Mouse (Mus musculus): ENCODE measurements around the gene Prrg2. TPM values are rescaled to one million over a fixed set of nuclear protein-coding genes. Genes with fewer than 3 reads are reported as not detected.

The Prrg2 gene
- polyA plus RNA-seq, 1 experiment from 2014 or later = 25.1 TPM

GRCm38 (mm10) chr7:45013366-45014095 is 48.9 kb downstream of the Prrg2 start:
- no peak overlapping the region for H3K27ac ChIP-seq
- ATAC-seq (ENCODE audit: insufficient number of reproducible peaks, low FRiP score, low TSS enrichment, low read depth) = no peak
- no peaks in the 10 kb centered on the region for H3K27me3 ChIP-seq
- H3K4me1 ChIP-seq = peaks cover 23% of the 10 kb centered on the region
- H3K4me3 ChIP-seq = no peak overlapping the region
- no peaks in the 10 kb centered on the region for H3K9me3 ChIP-seq
- H3K4me2 ChIP-seq = no peak overlapping the region
- no peak overlapping the region for H3K9ac ChIP-seq
- 94% methylated on average over 16 of the region's 16 CpGs for whole genome bisulfite sequencing
- peaks cover 55% of the 10 kb centered on the region for H3K36me3 ChIP-seq

- peaks cover 62% of the 10 kb centered on the region for H3K36me3 ChIP-seq
- no peak overlapping the region for H3K9ac ChIP-seq
- peaks cover 17% of the 10 kb centered on the region for H3K4me1 ChIP-seq
- H3K27ac ChIP-seq = no peak overlapping the region
- no peak overlapping the region for H3K4me2 ChIP-seq
- H3K27me3 ChIP-seq = no peaks in the 10 kb centered on the region
- no peaks in the 10 kb centered on the region for H3K9me3 ChIP-seq
- 74% methylated on average over 4 of the region's 4 CpGs for WGBS
- H3K4me3 ChIP-seq = no peak overlapping the region
- no peak for ATAC-seq (ENCODE audit: insufficient number of reproducible peaks, low FRiP score, low TSS enrichment, low read depth)
These were observed 49.7 kb downstream of the Prrg2 start for GRCm38 (mm10) chr7:45012824-45013223.

DNA sequence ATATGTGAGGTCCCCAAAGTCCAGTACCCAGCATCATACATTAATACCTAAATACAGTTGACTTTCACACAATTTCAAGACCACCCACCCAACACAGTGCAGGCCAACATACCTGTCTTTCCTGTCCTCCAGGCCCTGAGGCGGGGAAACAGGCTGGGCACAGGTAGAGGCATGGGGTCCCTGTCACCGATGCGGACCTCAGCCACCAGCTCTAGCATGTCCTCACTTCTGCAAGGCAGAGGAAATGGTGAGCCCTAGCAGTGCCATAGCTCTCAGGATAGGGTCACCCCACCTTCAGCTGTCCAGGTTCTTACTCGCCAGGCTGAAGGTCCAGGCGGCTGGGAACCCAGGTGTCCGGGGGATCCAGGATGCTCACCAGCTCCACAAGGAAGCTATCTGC is 50.5 kb downstream of the Prrg2 start:
- H3K27me3 ChIP-seq = no peaks in the 10 kb centered on the region

GRCm38 (mm10) chr7:45008411-45008810 is 54.1 kb downstream of the Prrg2 start:
- H3K9me3 ChIP-seq = no peaks in the 10 kb centered on the region

More for the DNA sequence above, 50.5 kb downstream of the Prrg2 start:
- Histone ChIP-seq H3K9ac (no peak overlapping the region), H3K36me3 (peaks cover 70% of the 10 kb centered on the region), H3K9me3 (no peaks in the 10 kb centered on the region), H3K4me1 (peaks cover 17% of the 10 kb centered on the region), H3K4me2 (no peak overlapping the region), H3K4me3 (no peak overlapping the region), H3K27ac (no peak overlapping the region)
- 96% methylated on average over 6 of the region's 6 CpGs for WGBS
- ATAC-seq (ENCODE audit: insufficient number of reproducible peaks, low FRiP score, low TSS enrichment, low read depth) = no peak

GRCm38 (mm10) chr7:45007846-45008245 is 54.6 kb downstream of the Prrg2 start:
- no peak overlapping the region for H3K9ac ChIP-seq
- WGBS = 94% methylated on average over 30 of the region's 30 CpGs
- no peak overlapping the region for H3K27ac ChIP-seq
- H3K4me3 ChIP-seq = no peak overlapping the region
- H3K4me2 ChIP-seq = no peak overlapping the region
- 0 out of 2 replicates have a peak, but pooled peaks cover 4% of the 10 kb centered on the region for H3K4me1 ChIP-seq
- H3K27me3 ChIP-seq = no peaks in the 10 kb centered on the region
- H3K36me3 ChIP-seq = peaks cover 98% of the 10 kb centered on the region
- no peaks in the 10 kb centered on the region for H3K9me3 ChIP-seq
- ATAC-seq (ENCODE audit: insufficient number of reproducible peaks, low FRiP score, low TSS enrichment, low read depth) = no peak

More at GRCm38 (mm10) chr7:45008411-45008810, 54.1 kb downstream of the Prrg2 start:
- Histone ChIP-seq H3K36me3 (peaks cover 98% of the 10 kb centered on the region), H3K4me2 (no peak overlapping the region), H3K9ac (no peak overlapping the region), H3K4me3 (no peak overlapping the region), H3K27ac (no peak overlapping the region), H3K27me3 (no peaks in the 10 kb centered on the region), H3K4me1 (0 out of 2 replicates have a peak, but pooled peaks cover 9% of the 10 kb centered on the region)
- ATAC-seq (ENCODE audit: insufficient number of reproducible peaks, low FRiP score, low TSS enrichment, low read depth) = no peak
- 97% methylated on average over 19 of the region's 19 CpGs for WGBS

GRCm38 (mm10) chr7:45007141-45007540 is 55.3 kb downstream of the Prrg2 start:
- no peak overlapping the region for H3K9ac ChIP-seq
- peaks cover 98% of the 10 kb centered on the region for H3K36me3 ChIP-seq
- H3K9me3 ChIP-seq = no peaks in the 10 kb centered on the region
- H3K27ac ChIP-seq = no peak overlapping the region
- no peak overlapping the region for H3K4me3 ChIP-seq
- 96% methylated on average over 29 of the region's 29 CpGs for WGBS
- 0 out of 2 replicates have a peak, but pooled peaks cover 4% of the 10 kb centered on the region for H3K4me1 ChIP-seq
- H3K4me2 ChIP-seq = no peak overlapping the region
- no peak for ATAC-seq (ENCODE audit: insufficient number of reproducible peaks, low FRiP score, low TSS enrichment, low read depth)
- no peaks in the 10 kb centered on the region for H3K27me3 ChIP-seq

GRCm38 (mm10) chr7:45006503-45006902 is 56.0 kb downstream of the Prrg2 start:
- no peak for ATAC-seq (ENCODE audit: insufficient number of reproducible peaks, low FRiP score, low TSS enrichment, low read depth)
- Histone ChIP-seq H3K4me1 (0 out of 2 replicates have a peak, but pooled peaks cover 4% of the 10 kb centered on the region), H3K27ac (no peak overlapping the region), H3K27me3 (no peaks in the 10 kb centered on the region), H3K4me3 (no peak overlapping the region), H3K9ac (0 out of 2 replicates have a peak overlapping the region, but pooled peaks have one; percentile 10), H3K9me3 (no peaks in the 10 kb centered on the region), H3K4me2 (no peak overlapping the region), H3K36me3 (peaks cover 98% of the 10 kb centered on the region)
- WGBS = 93% methylated on average over 12 of the region's 12 CpGs

DNA sequence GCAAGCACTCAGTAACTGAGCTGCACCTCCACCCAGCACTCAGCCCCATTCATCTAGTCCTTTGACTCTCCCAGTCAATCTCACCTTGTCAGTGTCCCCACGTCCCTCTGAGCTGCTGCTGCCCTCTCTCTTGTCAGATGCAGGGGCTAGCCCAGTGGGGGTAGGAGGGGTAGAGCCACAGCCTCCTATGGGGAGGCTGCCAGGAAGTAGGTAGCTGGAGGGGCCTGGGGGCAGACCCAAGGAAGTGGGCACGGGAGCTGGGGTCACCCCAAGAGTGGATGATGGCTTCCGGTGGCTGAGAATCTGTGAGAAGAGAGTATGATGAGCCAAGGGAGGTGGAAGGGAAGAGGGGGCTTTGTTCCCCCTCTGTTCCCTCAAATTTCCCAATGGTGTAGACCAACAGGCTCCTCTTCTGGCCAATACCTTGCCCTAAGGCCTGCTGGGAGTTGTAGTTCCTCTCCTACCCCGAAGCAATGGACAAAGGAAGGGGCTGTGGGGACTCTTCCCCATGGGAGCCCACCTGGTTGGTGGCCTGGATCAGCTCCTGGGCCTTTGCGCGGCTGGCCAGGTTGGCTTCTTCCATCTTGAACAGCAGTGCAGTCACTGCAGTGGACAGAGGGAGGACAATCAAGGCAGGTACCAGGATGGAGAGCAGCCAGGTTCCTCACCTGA is 57.0 kb downstream of the Prrg2 start:
- Histone ChIP-seq H3K4me2 (no peak overlapping the region), H3K4me3 (no peak overlapping the region), H3K9me3 (no peaks in the 10 kb centered on the region), H3K27ac (no peak overlapping the region), H3K27me3 (no peaks in the 10 kb centered on the region), H3K36me3 (peaks cover 98% of the 10 kb centered on the region), H3K9ac (no peak overlapping the region), H3K4me1 (peaks cover 8% of the 10 kb centered on the region; the same call in 1 of the 2 replicates)
- no peak for ATAC-seq (ENCODE audit: insufficient number of reproducible peaks, low FRiP score, low TSS enrichment, low read depth)
- 86% methylated on average over 6 of the region's 6 CpGs for WGBS

DNA sequence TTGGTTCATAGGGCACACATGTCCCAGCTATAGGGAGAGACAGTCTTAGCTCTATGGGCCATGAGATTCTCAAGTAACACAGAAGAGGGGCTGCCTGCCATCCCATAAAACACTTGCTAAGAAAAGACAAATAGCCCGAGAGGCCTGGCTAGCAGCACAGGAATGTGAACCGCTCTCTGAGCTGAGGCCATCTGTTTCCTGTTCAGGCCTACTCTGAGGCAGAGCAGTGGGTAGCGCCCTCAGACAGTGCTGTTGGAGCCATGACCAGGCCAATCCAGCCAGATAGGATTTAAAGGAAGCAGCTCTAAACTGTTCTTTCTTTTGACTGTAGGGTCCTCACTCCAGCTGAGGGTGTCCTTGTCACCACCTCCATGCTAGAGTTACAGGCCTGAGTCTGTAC is 57.9 kb downstream of the Prrg2 start:
- no peak for ATAC-seq (ENCODE audit: insufficient number of reproducible peaks, low FRiP score, low TSS enrichment, low read depth)
- WGBS = 31% methylated on average over 3 of the region's 3 CpGs
- Histone ChIP-seq H3K9me3 (no peaks in the 10 kb centered on the region), H3K4me2 (no peak overlapping the region), H3K4me3 (no peak overlapping the region), H3K27ac (0 out of 2 replicates have a peak overlapping the region, but pooled peaks have one; percentile 29), H3K36me3 (peaks cover 98% of the 10 kb centered on the region), H3K9ac (no peak overlapping the region), H3K4me1 (peaks cover 16% of the 10 kb centered on the region), H3K27me3 (no peaks in the 10 kb centered on the region)

Small RNA genes lying within 50 kb of the gene (microRNA-seq; reads per million reads assigned to microRNA genes)
- 1.2 reads per million for gene Mir7054

Other genes with a start within 250 kb of the Prrg2 start
- 83.6 and 88.0 TPM in 2 replicates for gene Nup62, start 246.6 kb downstream of the Prrg2 start, polyA plus RNA-seq (2015; fragmentation: Nextera tagmentation; extraction: Ambion mirVana)
- 1.0 and 1.6 TPM in 2 replicates for gene Il4i1, start 246.3 kb downstream of the Prrg2 start, polyA plus RNA-seq (2015; fragmentation: Nextera tagmentation; extraction: Ambion mirVana)
- gene Atf5, start 246.0 kb downstream of the Prrg2 start, polyA plus RNA-seq (2015; fragmentation: Nextera tagmentation; extraction: Ambion mirVana) = 5.7 and 6.2 TPM in 2 replicates
- gene Akt1s1, start 213.7 kb downstream of the Prrg2 start, polyA plus RNA-seq (2015; fragmentation: Nextera tagmentation; extraction: Ambion mirVana) = 118 and 124 TPM in 2 replicates
- gene Tbc1d17, start 213.6 kb downstream of the Prrg2 start, polyA plus RNA-seq (2015; fragmentation: Nextera tagmentation; extraction: Ambion mirVana) = 82.6 and 89.6 TPM in 2 replicates
- gene Pnkp, start 205.5 kb downstream of the Prrg2 start, polyA plus RNA-seq (2015; fragmentation: Nextera tagmentation; extraction: Ambion mirVana) = 29.7 and 29.8 TPM in 2 replicates
- 286 and 373 TPM in 2 replicates for gene Ptov1, start 192.9 kb downstream of the Prrg2 start, polyA plus RNA-seq (2015; fragmentation: Nextera tagmentation; extraction: Ambion mirVana)
- 103 and 109 TPM in 2 replicates for gene Med25, start 170.0 kb downstream of the Prrg2 start, polyA plus RNA-seq (2015; fragmentation: Nextera tagmentation; extraction: Ambion mirVana)
- gene Fuz, start 166.6 kb downstream of the Prrg2 start, polyA plus RNA-seq (2015; fragmentation: Nextera tagmentation; extraction: Ambion mirVana) = 22.8 and 24.2 TPM in 2 replicates
- 68.8 and 71.9 TPM in 2 replicates for gene Ap2a1, start 133.2 kb downstream of the Prrg2 start, polyA plus RNA-seq (2015; fragmentation: Nextera tagmentation; extraction: Ambion mirVana)
- 0.17 TPM in 1 of 2 replicates, not detected in the other for gene Tsks, start 119.5 kb downstream of the Prrg2 start, polyA plus RNA-seq (2015; fragmentation: Nextera tagmentation; extraction: Ambion mirVana)
- gene Cpt1c, start 87.8 kb downstream of the Prrg2 start, polyA plus RNA-seq (2015; fragmentation: Nextera tagmentation; extraction: Ambion mirVana) = 27.9 and 28.3 TPM in 2 replicates
- 408 and 429 TPM in 2 replicates for gene Prmt1, start 76.1 kb downstream of the Prrg2 start, polyA plus RNA-seq (2015; fragmentation: Nextera tagmentation; extraction: Ambion mirVana)
- gene Irf3, start 65.0 kb downstream of the Prrg2 start, polyA plus RNA-seq (2015; fragmentation: Nextera tagmentation; extraction: Ambion mirVana) = 101 and 105 TPM in 2 replicates
- gene Bcl2l12, start 64.0 kb downstream of the Prrg2 start, polyA plus RNA-seq (2015; fragmentation: Nextera tagmentation; extraction: Ambion mirVana) = 58.8 and 59.4 TPM in 2 replicates
- 34.8 TPM in 2 replicates for gene Scaf1, start 46.3 kb downstream of the Prrg2 start, polyA plus RNA-seq (2015; fragmentation: Nextera tagmentation; extraction: Ambion mirVana)
- 44.9 and 49.1 TPM in 2 replicates for gene Rras, start 44.7 kb downstream of the Prrg2 start, polyA plus RNA-seq (2015; fragmentation: Nextera tagmentation; extraction: Ambion mirVana)
- 9.3 and 11.5 TPM in 2 replicates for gene Prr12, start 9.8 kb downstream of the Prrg2 start, polyA plus RNA-seq (2015; fragmentation: Nextera tagmentation; extraction: Ambion mirVana)
- 63.0 and 70.3 TPM in 2 replicates for gene Nosip, start 248 bp downstream of the Prrg2 start, polyA plus RNA-seq (2015; fragmentation: Nextera tagmentation; extraction: Ambion mirVana)
- gene Rcn3, start 29.5 kb upstream of the Prrg2 start, polyA plus RNA-seq (2015; fragmentation: Nextera tagmentation; extraction: Ambion mirVana) = 653 and 714 TPM in 2 replicates
- 99.7 and 121 TPM in 2 replicates for gene Fcgrt, start 41.2 kb upstream of the Prrg2 start, polyA plus RNA-seq (2015; fragmentation: Nextera tagmentation; extraction: Ambion mirVana)
- gene Rps11, start 61.8 kb upstream of the Prrg2 start, polyA plus RNA-seq (2015; fragmentation: Nextera tagmentation; extraction: Ambion mirVana) = 1,215 and 1,484 TPM in 2 replicates
- 1,220 and 1,390 TPM in 2 replicates for gene Rpl13a, start 66.1 kb upstream of the Prrg2 start, polyA plus RNA-seq (2015; fragmentation: Nextera tagmentation; extraction: Ambion mirVana)
- gene Gm45713, start 73.6 kb upstream of the Prrg2 start, polyA plus RNA-seq (2015; fragmentation: Nextera tagmentation; extraction: Ambion mirVana) = 0.65 TPM in 1 of 2 replicates, not detected in the other
- 2.1 and 2.7 TPM in 2 replicates for gene Flt3l, start 73.8 kb upstream of the Prrg2 start, polyA plus RNA-seq (2015; fragmentation: Nextera tagmentation; extraction: Ambion mirVana)
- gene Pih1d1, start 91.6 kb upstream of the Prrg2 start, polyA plus RNA-seq (2015; fragmentation: Nextera tagmentation; extraction: Ambion mirVana) = 76.3 and 84.6 TPM in 2 replicates
- 44.1 and 49.1 TPM in 2 replicates for gene Aldh16a1, start 91.9 kb upstream of the Prrg2 start, polyA plus RNA-seq (2015; fragmentation: Nextera tagmentation; extraction: Ambion mirVana)
- gene Slc17a7, start 101.3 kb upstream of the Prrg2 start, polyA plus RNA-seq (2015; fragmentation: Nextera tagmentation; extraction: Ambion mirVana) = 0.12 and 0.24 TPM in 2 replicates
- gene Gfy, start 116.9 kb upstream of the Prrg2 start, polyA plus RNA-seq (2015; fragmentation: Nextera tagmentation; extraction: Ambion mirVana) = not detected in 2 replicates
- not detected in 2 replicates for gene Pth2, start 118.3 kb upstream of the Prrg2 start, polyA plus RNA-seq (2015; fragmentation: Nextera tagmentation; extraction: Ambion mirVana)
- gene Ccdc155, start 142.2 kb upstream of the Prrg2 start, polyA plus RNA-seq (2015; fragmentation: Nextera tagmentation; extraction: Ambion mirVana) = 1.2 and 2.7 TPM in 2 replicates
- gene Dkkl1, start 149.5 kb upstream of the Prrg2 start, polyA plus RNA-seq (2015; fragmentation: Nextera tagmentation; extraction: Ambion mirVana) = 51.2 and 64.5 TPM in 2 replicates
- gene Tead2, start 153.1 kb upstream of the Prrg2 start, polyA plus RNA-seq (2015; fragmentation: Nextera tagmentation; extraction: Ambion mirVana) = 131 and 134 TPM in 2 replicates
- gene Cd37, start 176.4 kb upstream of the Prrg2 start, polyA plus RNA-seq (2015; fragmentation: Nextera tagmentation; extraction: Ambion mirVana) = 3.8 and 5.1 TPM in 2 replicates
- 0.09 TPM in 1 of 2 replicates, not detected in the other for gene Slc6a16, start 178.4 kb upstream of the Prrg2 start, polyA plus RNA-seq (2015; fragmentation: Nextera tagmentation; extraction: Ambion mirVana)
- gene Slc6a21, start 214.8 kb upstream of the Prrg2 start, polyA plus RNA-seq (2015; fragmentation: Nextera tagmentation; extraction: Ambion mirVana) = not detected in 2 replicates